Mouse (Mus musculus) MN1 (cell line): Measurements from ENCODE around the gene Trim71.

Source experiments
- DNase-seq: peaks from one replicate; pipeline ENCODE4 v3.0.0-alpha.2; 2016; ENCODE audit warnings: low spot score

Gene Trim71

GRCm38 (mm10) chr9:114484771-114485170 is 79.4 kb downstream of the Trim71 start:
- no peak for DNase-seq

- DNase-seq, result no peak
Observed at GRCm38 (mm10) chr9:114480940-114481339, 83.2 kb downstream of the Trim71 start.

- no peak for DNase-seq
Observed at GRCm38 (mm10) chr9:114477019-114477418, 87.2 kb downstream of the Trim71 start.

- DNase-seq, result no peak
Observed at GRCm38 (mm10) chr9:114471892-114472291, 92.3 kb downstream of the Trim71 start.

GRCm38 (mm10) chr9:114468701-114469100 is 95.5 kb downstream of the Trim71 start:
- DNase-seq, result no peak

- no peak for DNase-seq
Observed at GRCm38 (mm10) chr9:114468217-114468616, 96.0 kb downstream of the Trim71 start.

GRCm38 (mm10) chr9:114466871-114467270 is 97.3 kb downstream of the Trim71 start:
- DNase-seq, result no peak

- DNase-seq, result no peak
Observed at GRCm38 (mm10) chr9:114465442-114465841, 98.7 kb downstream of the Trim71 start.

- no peak for DNase-seq
Observed at GRCm38 (mm10) chr9:114462569-114462968, 101.6 kb downstream of the Trim71 start.

GRCm38 (mm10) chr9:114458436-114458835 is 105.7 kb downstream of the Trim71 start:
- DNase-seq, result no peak
